Mouse (Mus musculus): ENCODE measurements around the gene Fut2.
"Not testable (repeated sequence)": the region's sequence is repeated elsewhere in the genome, so short reads cannot be mapped to it uniquely, and the experiment has no call there.

The Fut2 gene

DNA sequence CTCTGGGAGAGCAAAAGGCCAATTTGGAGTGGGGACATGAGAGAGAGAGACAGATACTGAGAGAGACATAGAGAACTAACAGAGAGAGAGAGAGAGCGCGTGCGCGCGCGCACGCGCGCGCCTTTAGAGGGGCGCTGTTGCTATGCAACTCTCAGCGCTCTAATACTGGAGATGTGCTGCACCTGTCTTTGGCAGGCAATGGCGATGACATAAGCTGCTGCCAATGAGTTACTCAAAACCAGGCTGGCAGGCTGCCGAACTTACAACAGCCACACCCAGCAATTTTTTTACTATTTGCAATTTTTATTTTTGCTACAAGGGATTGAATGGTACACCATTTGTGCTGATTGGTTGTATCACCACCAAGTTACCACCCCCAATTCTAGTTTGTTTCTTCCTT, 1.6 kb upstream of the Fut2 start:
- no peak for DNase-seq

GRCm38 (mm10) chr7:45665303-45666138, 673 bp downstream of the Fut2 start:
- no peak for DNase-seq

- not testable (repeated sequence) for DNase-seq
Measured at GRCm38 (mm10) chr7:45661702-45662101, 4.5 kb downstream of the Fut2 start.

GRCm38 (mm10) chr7:45660746-45661478, 5.3 kb downstream of the Fut2 start:
- no peak for DNase-seq

GRCm38 (mm10) chr7:45654424-45655047, 11.7 kb downstream of the Fut2 start:
- DNase-seq: no peak

DNA sequence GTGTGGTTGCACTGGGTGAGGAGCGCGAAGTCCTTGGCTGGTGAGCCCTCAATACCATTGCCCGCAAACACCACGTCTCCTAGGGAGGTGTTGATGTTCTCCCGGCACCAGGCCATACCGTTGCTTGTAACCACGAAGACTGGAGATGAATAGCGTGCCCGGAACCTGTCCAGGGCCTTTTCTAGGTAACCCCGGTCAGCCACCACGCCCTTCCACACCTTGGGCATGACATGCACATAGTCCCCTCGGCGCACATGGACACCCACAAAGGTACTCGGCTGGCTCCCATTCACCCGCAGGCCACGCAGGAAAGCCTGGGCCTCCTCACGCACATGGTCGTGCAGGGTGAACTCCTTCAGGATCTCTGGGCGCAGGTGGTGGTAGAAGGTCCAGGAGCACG, 15.7 kb downstream of the Fut2 start:
- not testable (repeated sequence) for DNase-seq

- DNase-seq: no peak
Measured at GRCm38 (mm10) chr7:45649351-45649750, 16.8 kb downstream of the Fut2 start.

- DNase-seq: no peak
Measured at GRCm38 (mm10) chr7:45646671-45647070, 19.5 kb downstream of the Fut2 start.

DNA sequence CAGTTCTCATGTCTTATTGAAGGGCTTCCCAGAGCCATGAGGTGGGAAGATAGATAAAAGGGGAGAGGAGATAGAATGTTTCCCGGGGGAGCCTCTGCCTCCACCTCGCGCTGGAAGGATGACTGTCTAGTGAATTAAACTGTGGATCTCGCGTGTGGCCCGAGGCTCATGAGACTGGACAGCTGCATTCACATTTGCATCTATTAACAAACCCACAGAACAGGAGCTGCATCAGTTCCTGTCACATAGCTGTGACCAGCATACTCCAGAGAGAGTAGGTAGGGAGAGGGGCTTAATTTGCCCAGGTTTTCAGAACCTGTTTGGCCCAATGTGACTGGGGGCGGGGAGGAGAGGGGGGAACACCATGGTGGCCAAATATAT, 20.6 kb downstream of the Fut2 start:
- DNase-seq: no peak

- no peak for DNase-seq
Measured at GRCm38 (mm10) chr7:45644872-45645590, 21.2 kb downstream of the Fut2 start.

DNA sequence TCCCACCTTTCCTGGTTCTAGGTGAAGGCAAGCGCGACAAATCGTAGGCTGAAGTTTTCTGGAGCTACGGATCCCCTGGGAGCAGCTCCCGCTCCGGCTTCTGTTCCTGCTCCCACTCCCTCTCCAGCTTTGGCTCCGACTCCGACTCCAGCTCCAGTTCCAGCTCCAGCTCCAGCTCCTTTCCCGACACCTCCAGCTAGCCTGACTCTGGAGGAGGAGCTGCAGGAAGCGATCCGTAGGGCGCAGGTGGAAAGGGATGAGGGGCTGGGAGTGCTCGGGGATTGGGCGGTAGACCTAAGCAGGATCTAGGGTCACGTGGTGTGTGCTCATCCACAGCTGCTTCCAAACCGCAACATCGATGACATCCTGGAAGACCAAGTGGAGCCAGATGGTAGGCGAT, 22.0 kb downstream of the Fut2 start:
- DNase-seq: no peak

- peak; percentile 94 for DNase-seq
Measured at GRCm38 (mm10) chr7:45643441-45644178, 22.6 kb downstream of the Fut2 start.

- no peak for DNase-seq
Measured at GRCm38 (mm10) chr7:45642503-45643255, 23.5 kb downstream of the Fut2 start.

GRCm38 (mm10) chr7:45642083-45642482, 24.1 kb downstream of the Fut2 start:
- DNase-seq: no peak

DNA sequence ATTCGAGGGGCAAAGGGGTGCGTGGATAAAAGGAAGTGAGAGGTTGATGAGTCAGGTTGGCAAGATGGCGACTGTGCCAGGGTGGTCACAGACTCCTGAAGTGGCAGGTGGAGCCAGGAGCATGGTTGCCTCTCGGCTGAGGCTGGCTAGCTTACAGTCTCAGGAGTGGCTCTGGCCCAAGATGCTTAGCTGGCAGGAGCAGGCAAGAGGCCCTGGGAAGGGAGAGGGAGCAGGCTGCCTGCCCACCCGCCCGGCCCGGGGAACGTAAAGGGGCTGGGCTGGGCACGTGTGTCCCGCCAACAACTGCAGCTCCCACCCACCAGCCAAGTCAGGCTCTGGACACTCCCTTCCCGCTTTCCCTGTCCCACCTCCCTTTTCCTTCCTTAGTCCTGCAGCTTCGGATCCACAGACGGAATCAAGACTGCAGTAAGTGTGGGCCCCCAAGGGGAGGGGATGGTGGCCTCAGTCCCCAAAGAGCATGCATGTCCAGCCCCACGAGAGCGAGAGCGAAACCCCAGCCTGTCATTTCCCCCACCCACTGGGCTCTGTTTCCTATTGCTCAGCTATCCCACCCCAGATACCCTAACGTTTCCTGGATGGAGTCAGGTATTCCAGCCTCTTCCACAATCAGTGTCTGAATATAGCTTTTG, 24.7 kb downstream of the Fut2 start:
- DNase-seq: no peak

- no peak for DNase-seq
Measured at GRCm38 (mm10) chr7:45640191-45640957, 25.8 kb downstream of the Fut2 start.

- DNase-seq: no peak
Measured at GRCm38 (mm10) chr7:45639561-45640027, 26.6 kb downstream of the Fut2 start, which contains the start of gene Mamstr. Mamstr (plus strand) TSS chr7:45639977.

DNA sequence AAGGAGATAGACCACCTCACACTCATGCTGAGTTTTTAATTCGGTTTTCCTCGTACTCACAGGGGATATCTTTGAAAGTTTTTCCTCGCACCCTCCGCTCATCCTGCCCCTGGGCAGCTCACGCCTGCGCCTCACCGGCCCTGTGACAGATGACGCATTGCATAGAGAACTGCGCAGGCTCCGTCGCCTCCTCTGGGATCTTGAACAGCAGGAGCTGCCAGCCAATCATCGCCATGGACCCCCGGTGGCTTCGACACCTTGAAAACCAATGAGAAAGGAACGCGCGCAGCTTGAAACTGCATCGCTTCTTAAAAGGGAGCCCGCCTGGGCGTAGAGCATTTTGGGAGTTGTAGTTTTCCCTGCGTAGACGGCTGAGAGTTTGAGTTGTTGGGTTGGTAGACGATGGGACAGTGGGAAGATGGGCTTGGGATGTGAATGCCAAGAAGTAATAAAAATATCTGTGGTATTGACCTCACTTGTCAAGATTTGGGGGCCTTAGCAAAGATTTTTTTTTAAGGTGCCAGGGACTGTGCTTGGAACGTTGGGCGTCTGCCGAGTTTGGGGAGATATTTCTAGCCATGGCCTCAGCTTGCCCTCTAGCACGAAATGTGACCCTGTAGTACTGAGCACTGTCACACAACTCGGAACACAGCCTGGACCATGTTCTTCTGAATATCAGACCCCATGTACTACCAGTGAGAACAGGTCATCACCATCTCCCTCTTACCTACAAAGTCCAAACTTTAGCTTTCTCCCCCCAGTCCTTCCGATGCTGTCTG, 27.4 kb downstream of the Fut2 start:
- peak; percentile 94 for DNase-seq

DNA sequence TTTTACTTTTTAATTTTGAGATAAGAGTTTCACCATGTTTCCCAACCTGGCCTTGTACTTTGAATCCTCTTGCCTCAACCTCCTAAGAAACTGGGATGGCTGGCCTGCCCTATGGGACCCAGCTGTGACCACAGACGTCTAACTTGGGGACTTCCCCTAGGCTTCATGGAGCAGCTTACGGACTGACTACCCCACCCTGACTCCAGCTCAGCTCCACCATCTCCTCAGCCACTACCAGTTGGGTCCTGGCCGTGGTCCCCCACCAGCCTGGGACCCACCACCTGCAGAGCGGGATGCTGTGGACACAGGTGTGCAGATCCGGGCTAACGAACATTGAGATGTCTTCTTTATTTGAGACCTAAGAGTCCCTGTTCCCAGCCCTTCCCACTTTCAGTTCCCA, 28.5 kb downstream of the Fut2 start:
- no peak for DNase-seq

Data from kidney, adult 11 months (tissue).